Mouse (Mus musculus): ENCODE data around the gene Tomt. TPM values are rescaled to one million over a fixed set of nuclear protein-coding genes. Genes with fewer than 3 reads are reported as not detected.

Gene Tomt
- total RNA-seq, 2 experiments from 2014 or later, result not detected

- no peak for DNase-seq
These were observed 5.6 kb downstream of the Tomt start for GRCm38 (mm10) chr7:101900331-101901097.

DNA sequence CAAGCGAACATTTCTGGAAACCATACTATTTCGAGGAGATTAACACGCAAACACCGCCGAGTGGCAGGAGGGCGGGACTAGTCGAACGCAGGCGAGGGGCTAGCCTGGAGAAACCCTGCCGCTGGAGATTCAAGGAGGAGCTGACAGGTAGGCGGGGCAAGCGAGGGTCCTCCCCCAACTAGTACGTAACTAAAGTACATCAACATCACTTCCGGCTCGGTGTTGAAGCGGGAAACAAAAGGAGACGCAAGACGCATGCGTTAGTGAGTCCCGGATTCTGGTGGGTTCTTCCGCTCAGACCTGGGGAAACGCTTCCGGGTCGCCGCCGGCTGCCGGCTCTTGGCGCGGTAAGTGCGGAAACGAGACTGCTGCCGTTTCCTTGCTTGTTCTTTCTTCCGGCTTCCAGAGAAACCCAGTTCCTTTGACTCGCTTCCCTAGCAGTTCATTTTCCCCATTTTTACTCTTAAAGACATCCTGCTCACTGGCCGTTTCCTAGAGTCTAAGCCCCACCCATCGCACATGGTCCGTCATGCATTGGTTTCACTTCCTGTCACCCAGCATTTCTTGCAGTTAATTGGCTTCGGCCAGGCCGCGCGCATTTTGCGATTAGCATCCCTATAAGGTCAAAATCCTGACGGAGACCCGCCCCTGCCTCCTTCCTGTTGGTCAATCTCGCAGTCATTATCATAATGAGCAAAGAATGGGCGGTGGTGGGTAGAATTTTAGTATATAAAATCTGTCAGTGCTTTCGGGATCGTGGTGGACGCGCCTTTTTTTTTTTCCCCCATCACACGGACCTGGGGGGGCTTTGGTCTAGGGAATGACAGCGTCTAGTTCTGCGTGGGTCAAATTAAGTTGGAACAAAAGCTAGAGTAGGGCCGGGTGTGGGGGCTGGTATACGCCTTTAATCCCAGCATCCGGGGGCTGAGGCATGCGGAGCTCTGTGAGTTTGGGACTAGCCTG is 9.8 kb downstream of the Tomt start:
- peak; percentile 95 to 96 for DNase-seq

GRCm38 (mm10) chr7:101895695-101896094 is 10.5 kb downstream of the Tomt start:
- DNase-seq, result no peak

DNA sequence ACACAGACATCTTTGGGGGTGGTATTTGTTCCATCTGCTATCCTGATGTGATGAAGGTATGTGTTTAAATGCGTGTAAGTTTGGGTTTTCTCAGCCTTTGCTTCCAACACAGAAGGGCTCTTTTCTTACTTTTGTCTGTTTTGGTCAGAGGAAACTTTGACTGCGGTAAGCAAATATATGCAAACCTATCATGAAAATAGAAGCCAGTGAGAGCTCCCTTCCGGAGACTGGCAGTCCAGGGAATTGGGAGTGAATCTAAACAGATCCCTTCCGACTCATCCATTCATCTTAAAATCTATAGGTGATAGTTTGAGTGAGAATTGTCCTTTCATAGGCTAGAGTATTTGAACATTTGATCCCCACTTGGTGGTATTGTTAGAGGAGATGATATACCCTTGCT is 17.7 kb downstream of the Tomt start:
- DNase-seq, result no peak

DNA sequence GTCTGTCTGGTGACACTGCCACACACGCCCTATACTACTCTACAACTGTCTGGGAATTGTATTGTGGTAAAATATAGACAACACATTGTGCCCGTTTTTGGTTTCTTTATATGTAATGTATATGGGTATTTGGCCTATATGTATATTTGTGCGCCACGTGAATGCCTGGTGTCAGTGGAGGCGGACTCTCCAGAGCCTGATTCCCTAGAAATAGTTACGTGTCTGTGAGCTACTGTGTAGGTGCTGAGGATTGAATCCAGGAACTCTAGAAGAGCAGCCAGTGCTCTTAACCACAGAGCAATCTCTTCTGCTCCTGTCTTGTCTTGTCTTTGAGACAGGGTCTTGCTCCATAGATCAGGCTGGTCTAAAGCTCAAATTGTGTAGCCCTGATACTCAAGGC is 19.9 kb downstream of the Tomt start:
- no peak for DNase-seq

DNA sequence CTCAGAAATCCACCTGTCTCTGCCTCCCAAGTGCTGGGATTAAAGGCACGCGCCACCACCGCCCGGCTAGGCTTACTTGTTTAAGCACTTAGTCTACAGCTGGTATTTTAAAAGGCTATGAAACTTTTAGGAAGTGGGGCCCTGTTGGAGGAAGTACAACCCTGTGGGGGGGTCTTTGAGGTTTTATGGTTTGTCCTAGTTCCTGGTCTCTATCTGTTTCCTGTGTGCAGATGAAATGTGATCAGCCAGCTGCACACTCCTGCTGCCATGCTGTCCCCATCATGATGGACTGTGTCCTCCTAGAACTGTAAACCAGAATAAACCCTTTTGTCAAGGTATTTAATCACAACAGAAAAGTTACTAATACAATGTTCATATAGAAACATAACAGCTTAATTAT is 22.0 kb downstream of the Tomt start:
- DNase-seq, result no peak

DNA sequence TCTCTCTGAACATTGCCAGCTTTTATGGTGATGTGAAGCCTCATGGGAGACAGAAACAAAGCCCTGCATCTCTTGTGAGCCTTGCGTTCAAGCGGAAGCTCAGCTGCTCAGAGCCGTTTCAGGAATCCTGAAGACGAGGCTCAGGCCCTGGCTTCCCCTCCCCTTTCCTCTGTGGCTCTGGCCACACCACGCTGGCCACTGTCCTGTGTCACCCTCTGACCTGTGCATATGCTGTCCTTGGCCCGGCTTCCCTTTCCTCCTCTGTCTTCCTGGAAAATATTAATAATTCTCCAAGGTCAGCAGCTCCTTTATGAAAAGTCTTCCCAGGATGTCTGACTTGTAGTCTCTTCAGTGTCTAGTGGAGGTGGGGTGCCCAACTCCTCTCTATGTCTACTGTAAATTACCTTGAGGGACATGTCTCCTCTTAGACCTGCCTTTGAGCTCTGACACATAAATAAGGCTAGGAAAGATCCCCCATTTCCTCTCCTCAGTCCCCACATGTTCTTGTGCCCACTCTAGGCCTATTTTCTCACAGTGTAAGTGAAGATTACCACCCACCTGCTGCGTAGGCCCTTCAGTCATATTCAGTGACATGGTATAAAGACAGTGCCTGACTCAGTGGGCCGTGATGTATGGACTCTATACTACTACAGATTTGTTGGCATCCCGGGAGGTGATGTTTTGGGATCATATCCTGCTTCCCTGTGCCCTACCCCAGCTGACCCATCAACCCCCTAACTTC is 23.6 kb downstream of the Tomt start:
- DNase-seq, result no peak

DNA sequence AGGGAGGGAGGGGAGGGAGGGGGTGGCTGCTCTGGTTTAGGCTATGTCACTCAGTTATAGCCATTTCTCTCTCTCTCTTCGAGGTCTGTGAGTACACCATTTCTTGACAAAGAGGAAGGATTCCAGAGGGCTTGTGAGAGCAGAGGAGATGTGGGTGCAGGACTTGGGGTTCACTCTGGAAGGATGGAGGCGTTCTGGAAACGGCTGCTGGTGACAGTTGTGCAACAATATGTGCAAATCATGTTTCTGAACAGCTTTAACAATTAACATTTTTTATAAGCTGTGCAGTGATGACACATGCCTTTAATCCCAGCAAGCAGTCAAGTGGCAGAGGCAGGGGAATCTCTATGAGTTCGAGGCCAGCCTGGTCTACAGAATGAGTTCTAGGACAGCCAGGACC is 25.3 kb downstream of the Tomt start:
- DNase-seq, result peak; percentile 40 to 42

- DNase-seq, result no peak
These were observed 30.2 kb downstream of the Tomt start for GRCm38 (mm10) chr7:101875978-101876377.

- DNase-seq, result no peak
These were observed 34.9 kb downstream of the Tomt start for GRCm38 (mm10) chr7:101871296-101871695.

DNA sequence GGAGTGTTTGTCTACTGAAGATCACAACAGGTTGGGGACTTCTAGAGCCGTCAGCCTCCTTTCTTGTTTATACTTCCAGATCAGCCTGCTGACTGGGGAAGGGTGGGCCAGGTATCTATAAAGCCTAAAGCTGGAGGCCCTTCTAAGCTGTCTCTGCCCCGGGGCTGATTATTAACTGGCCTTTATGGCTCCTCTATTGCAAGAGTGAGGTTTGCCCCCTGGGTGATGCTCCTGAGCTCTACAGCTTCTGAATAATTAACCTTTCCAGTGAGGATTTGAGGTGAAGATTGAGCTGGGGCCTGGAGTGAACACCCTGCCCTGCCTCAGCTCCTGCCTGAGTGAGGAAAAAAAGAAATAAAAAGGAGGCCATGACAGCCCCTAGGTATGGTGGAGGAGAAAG is 35.5 kb downstream of the Tomt start, which contains the start of gene Folr1:
Gene Folr1 (minus strand): TSS at position 160 of the 400 bp plus-strand sequence.
- no peak for DNase-seq

GRCm38 (mm10) chr7:101869163-101869500 is 37.0 kb downstream of the Tomt start:
- no peak for DNase-seq

GRCm38 (mm10) chr7:101868241-101869162 is 37.7 kb downstream of the Tomt start:
- DNase-seq, result no peak

GRCm38 (mm10) chr7:101867482-101867881 is 38.7 kb downstream of the Tomt start:
- no peak for DNase-seq

GRCm38 (mm10) chr7:101866491-101867265 is 39.5 kb downstream of the Tomt start:
- DNase-seq, result no peak

GRCm38 (mm10) chr7:101863415-101863814 is 42.7 kb downstream of the Tomt start, which contains the start of gene Anapc15:
Gene Anapc15, plus strand, starts transcription at chr7:101863715.
- no peak for DNase-seq

DNA sequence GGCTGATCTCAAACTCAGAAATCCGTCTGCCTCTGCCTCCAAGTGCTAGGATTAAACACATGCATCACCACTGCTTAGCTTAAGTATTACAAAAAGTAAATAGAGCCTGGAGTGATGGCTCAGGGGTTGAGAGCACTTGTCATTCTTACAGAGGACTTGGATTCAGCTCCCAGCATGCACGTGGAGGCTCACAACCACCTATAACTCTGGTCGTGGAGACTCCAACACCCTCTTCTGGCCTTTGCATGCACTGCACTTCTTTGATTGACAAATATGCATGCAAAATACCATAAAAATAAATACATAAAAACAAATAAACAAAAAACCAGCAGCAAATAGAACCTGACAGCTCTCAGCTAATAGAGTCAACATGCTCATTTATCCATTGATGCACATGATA is 43.9 kb downstream of the Tomt start:
- DNase-seq, result no peak

GRCm38 (mm10) chr7:101860978-101861377 is 45.2 kb downstream of the Tomt start:
- DNase-seq, result no peak

- DNase-seq, result no peak
These were observed 47.8 kb downstream of the Tomt start for GRCm38 (mm10) chr7:101858362-101858761.

DNA sequence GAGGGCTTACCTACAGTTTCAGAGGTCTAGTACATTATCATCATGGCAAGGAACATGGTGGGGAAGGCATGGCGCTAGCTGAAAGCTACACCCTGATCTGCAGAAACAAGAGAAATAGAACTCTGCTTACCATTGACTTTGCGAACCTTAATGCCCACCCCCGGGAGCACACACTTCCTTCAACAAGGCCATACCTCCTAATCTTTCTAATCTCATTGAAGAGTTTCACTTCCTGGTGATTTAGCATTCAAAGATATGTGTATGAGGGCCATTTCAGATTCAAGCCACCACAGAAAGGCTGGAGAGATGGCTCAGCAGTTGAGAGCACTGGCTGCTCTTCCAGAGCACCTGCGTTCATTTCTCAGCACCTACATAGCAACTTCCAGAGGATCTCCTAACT is 49.1 kb downstream of the Tomt start, which contains the start of gene Folr2:
Gene Folr2 (minus strand): TSS at position 101 of the 400 bp plus-strand sequence.
- DNase-seq, result no peak

DNA sequence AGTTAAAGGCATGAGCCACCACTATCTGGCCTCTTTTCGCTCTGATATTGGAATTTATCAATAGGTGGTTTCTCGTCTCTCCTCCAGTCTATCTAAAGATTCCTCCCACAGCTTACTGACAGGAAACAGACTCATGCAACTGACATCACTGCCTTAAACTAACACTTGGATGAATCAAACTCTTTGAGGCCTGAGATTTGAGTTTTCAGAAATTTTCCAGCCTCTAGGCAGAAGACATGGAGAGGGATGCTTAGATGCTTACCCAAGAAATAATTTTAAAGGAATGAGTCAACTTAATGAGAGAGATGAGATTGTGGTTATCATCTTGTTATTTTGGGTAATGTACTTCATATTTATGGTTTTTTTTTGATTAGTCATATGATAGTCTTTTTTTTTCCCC is 52.3 kb downstream of the Tomt start:
- no peak for DNase-seq

Measured in layer of hippocampus, postnatal 36 days (tissue).